Mouse (Mus musculus): ENCODE measurements at regions not wholly inside any gene's neighbourhood (a gene's known extent, or its start where the extent isn't known, plus 50 kb on each side); places are given as distances from the start of the nearest gene placed in this dataset.

DNA sequence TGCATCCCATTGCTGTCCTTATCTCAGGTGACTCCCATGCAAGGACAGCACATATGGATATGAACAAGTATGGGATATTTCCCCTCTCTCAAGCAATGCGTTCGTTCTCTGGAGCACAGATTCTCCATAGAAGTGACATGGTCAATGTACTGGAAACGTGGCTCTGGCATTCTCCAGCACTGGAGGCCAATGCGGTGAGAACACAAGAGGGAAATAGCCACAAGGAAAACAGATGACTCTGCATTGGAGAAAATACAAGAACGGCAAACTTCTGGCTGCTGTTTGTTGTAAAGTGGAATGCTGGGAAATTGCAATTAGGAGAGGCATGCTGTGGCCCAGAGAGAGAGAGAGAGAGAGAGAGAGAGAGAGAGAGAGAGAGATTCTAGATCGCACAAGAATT, 125.6 kb upstream of the Runx1 start:
- no peak for TF ChIP-seq CTCF (conservative IDR thresholded peaks at IDR 0.05; ENCODE audit: low read length)
- TF ChIP-seq POU5F1 (IDR thresholded peaks at IDR 0.05; ENCODE audit: borderline replicate concordance, low read length) = no peak
- no peak for TF ChIP-seq NANOG (IDR thresholded peaks at IDR 0.05; ENCODE audit: borderline replicate concordance, low read length)

Data from E14TG2a.4 (cell line).